Mouse (Mus musculus) hindbrain, embryonic 10.5 days (tissue): ENCODE measurements at regions not wholly inside any gene's neighbourhood (a gene's known extent, or its start where the extent isn't known, plus 50 kb on each side); places are given as distances from the start of the nearest gene placed in this dataset.

ENCODE experiments used
- DNase-seq: peaks from one replicate; pipeline ENCODE4 v3.0.0-alpha.2; 2017; ENCODE audit warnings: low spot score
- H3K27ac ChIP-seq: fragments of 300-500 bp; sonication (generic); 2 replicates; pipeline ENCODE4 v1.5.1; 2016; ENCODE audit warnings: mild to moderate bottlenecking, moderate library complexity
- H3K27me3 ChIP-seq: fragments of 300-500 bp; sonication (generic); 2 replicates; pipeline ENCODE4 v1.6.1; 2016; ENCODE audit warnings: mild to moderate bottlenecking; ENCODE audit not compliant: poor library complexity, insufficient read depth, severe bottlenecking
- H3K36me3 ChIP-seq: fragments of 300-500 bp; sonication (generic); 2 replicates; pipeline ENCODE4 v1.6.1; 2016; ENCODE audit warnings: mild to moderate bottlenecking, moderate library complexity
- H3K4me1 ChIP-seq: fragments of 300-500 bp; sonication (generic); replicated peaks from 2 replicates; pipeline ENCODE4 v1.6.1; 2016; ENCODE audit warnings: mild to moderate bottlenecking
- H3K4me3 ChIP-seq: fragments of 300-500 bp; sonication (generic); 2 replicates; pipeline ENCODE4 v1.5.1; 2016; ENCODE audit warnings: mild to moderate bottlenecking, moderate library complexity
- H3K9me3 ChIP-seq: fragments of 300-500 bp; sonication (generic); 2 replicates; pipeline ENCODE4 v1.6.1; 2016; ENCODE audit warnings: mild to moderate bottlenecking, moderate library complexity
- WGBS: fragments of 180-500 bp; shearing (Covaris S2); methylation state at CpG from one replicate; pipeline ENCODE4 v1.1.7; 2016; 5-methylcytosine and 5-hydroxymethylcytosine counted together

GRCm38 (mm10) chrX:142560209-142560912, 120.8 kb upstream of the Tmem164 start:
- no peak for DNase-seq
- H3K27me3 ChIP-seq = peaks cover 43% of the 10 kb centered on the region

DNA sequence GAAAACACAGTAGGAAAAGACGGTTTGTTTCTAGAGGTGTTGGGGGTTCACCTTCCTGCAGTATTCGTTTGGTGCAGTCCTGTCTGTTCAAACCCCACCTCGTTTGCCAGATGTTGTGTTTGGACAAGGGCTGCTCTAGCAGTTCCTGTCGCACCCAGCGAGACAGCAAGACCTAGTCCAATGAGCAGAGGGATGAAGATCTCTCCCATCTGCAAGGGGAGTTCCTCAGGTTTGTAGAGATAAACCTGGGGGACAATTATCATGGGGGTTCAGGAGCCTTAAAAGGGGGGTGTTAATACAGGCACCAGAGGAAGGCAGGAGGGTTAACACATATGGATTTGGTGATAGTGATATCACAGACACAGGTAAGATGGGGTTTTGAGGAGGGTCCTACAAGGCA, 119.4 kb upstream of the Tmem164 start:
- no peak for DNase-seq
- no peak overlapping the region for H3K4me3 ChIP-seq
- no peaks in the 10 kb centered on the region for H3K9me3 ChIP-seq
- H3K36me3 ChIP-seq = no peaks in the 10 kb centered on the region
- peaks cover 55% of the 10 kb centered on the region for H3K27me3 ChIP-seq
- no peaks in the 10 kb centered on the region for H3K4me1 ChIP-seq
- WGBS = 78% methylated on average over 5 of the region's 5 CpGs
- H3K27ac ChIP-seq = no peak overlapping the region

More at GRCm38 (mm10) chrX:142560209-142560912, 120.8 kb upstream of the Tmem164 start:
- H3K36me3 ChIP-seq = no peaks in the 10 kb centered on the region
- no peaks in the 10 kb centered on the region for H3K9me3 ChIP-seq
- H3K27ac ChIP-seq = no peak overlapping the region
- no peaks in the 10 kb centered on the region for H3K4me1 ChIP-seq
- H3K4me3 ChIP-seq = no peak overlapping the region
- 66% methylated on average over 2 of the region's 2 CpGs for WGBS

DNA sequence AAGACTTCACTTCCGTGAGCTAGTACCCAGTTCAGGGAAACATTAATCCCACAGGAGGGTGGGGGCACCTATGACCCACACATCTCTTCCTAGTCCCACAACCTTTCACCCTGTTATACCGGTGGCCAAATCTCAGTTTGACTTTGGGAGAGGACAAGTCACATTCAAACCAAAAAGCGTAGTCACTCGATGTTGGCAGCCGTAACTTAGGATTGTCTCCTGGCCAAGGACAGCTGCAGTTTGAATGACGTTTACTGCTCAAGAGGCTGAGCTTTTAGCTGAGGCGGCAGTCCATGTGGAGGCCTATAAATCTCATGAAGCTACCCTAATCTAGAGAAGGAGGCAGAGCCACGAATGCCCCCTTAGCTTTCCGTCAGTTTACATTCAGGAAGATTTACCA, 117.0 kb upstream of the Tmem164 start:
- H3K4me1 ChIP-seq = no peaks in the 10 kb centered on the region
- H3K27me3 ChIP-seq = peaks cover 55% of the 10 kb centered on the region
- no peaks in the 10 kb centered on the region for H3K36me3 ChIP-seq
- H3K9me3 ChIP-seq = no peaks in the 10 kb centered on the region
- no peak overlapping the region for H3K27ac ChIP-seq
- WGBS = 89% methylated on average over 9 of the region's 9 CpGs
- H3K4me3 ChIP-seq = no peak overlapping the region
- no peak for DNase-seq

- Histone ChIP-seq H3K9me3 (no peaks in the 10 kb centered on the region), H3K4me3 (no peak overlapping the region), H3K27ac (no peak overlapping the region), H3K4me1 (no peaks in the 10 kb centered on the region), H3K36me3 (no peaks in the 10 kb centered on the region), H3K27me3 (peaks cover 24% of the 10 kb centered on the region)
- DNase-seq = no peak
Measured at GRCm38 (mm10) chrX:142571772-142572171, 109.4 kb upstream of the Tmem164 start.

GRCm38 (mm10) chrX:142574022-142574421, 107.2 kb upstream of the Tmem164 start:
- no peak for DNase-seq
- Histone ChIP-seq H3K4me3 (no peak overlapping the region), H3K9me3 (no peaks in the 10 kb centered on the region), H3K36me3 (no peaks in the 10 kb centered on the region), H3K4me1 (no peaks in the 10 kb centered on the region), H3K27me3 (peaks cover 15% of the 10 kb centered on the region), H3K27ac (no peak overlapping the region)
- WGBS = 87% methylated on average over 4 of the region's 4 CpGs

GRCm38 (mm10) chrX:142574945-142575710, 106.1 kb upstream of the Tmem164 start:
- Histone ChIP-seq H3K4me3 (no peak overlapping the region), H3K27ac (no peak overlapping the region), H3K9me3 (no peaks in the 10 kb centered on the region), H3K27me3 (peaks cover 17% of the 10 kb centered on the region), H3K36me3 (no peaks in the 10 kb centered on the region), H3K4me1 (no peaks in the 10 kb centered on the region)
- no peak for DNase-seq
- WGBS = 65% methylated on average over 10 of the region's 10 CpGs

DNA sequence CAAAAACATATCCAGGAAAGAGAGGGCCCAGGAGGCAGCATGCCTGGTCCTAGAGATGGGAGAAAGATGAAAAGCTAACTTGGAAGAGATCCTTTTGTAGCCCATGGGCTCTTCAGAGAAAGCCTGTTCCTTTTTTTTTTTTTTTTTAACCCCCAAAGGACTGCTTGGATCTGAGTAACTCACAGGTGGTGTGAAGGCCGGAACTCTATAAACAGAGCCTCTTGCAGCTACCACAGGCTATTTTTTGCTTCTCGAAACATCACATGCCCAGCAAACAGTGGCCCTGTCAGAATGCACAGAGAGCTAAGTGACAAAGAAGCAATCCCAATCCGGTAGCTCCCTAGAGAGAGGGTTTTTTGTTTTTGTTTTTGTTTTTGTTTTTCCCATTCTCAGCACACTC, 105.1 kb upstream of the Tmem164 start:
- H3K36me3 ChIP-seq = no peaks in the 10 kb centered on the region
- WGBS = 73% methylated on average over 3 of the region's 3 CpGs
- DNase-seq = no peak
- no peaks in the 10 kb centered on the region for H3K9me3 ChIP-seq
- H3K27ac ChIP-seq = no peak overlapping the region
- no peaks in the 10 kb centered on the region for H3K4me1 ChIP-seq
- no peak overlapping the region for H3K4me3 ChIP-seq
- H3K27me3 ChIP-seq = peaks cover 22% of the 10 kb centered on the region

DNA sequence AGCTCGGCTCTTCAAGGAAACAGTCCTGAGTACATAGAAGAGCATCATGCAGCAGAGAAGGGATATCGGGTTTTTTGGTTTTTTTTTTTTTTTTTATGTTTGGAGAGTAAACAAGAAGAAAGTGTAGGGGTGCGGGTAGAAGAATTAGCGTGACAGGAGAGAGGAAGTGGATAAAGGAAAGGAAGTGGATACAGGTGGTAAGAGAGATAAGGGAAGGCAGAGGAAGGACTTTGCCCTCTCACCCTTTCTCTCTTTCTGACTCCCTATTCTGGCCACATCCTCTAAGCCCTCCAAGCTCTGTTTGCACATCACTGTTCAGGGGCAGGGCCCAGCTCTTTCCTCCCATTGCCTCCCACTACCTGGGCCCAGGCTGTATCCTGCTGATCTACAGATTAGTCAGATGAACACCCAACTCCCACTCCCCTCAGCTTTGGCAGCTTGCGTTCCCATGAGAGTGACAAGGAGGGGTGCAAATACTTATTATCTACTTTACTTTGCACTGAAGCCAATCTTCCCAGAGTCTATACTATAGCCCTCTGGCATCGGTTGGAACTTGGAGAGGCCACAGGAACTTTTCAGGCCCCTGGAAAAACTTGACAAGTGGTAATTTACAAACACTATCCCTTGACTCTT, 103.6 kb upstream of the Tmem164 start:
- WGBS = 78% methylated on average over 6 of the region's 6 CpGs
- Histone ChIP-seq H3K4me3 (no peak overlapping the region), H3K4me1 (no peaks in the 10 kb centered on the region), H3K36me3 (no peaks in the 10 kb centered on the region), H3K9me3 (no peaks in the 10 kb centered on the region), H3K27me3 (peaks cover 25% of the 10 kb centered on the region), H3K27ac (no peak overlapping the region)
- DNase-seq = no peak

- no peaks in the 10 kb centered on the region for H3K36me3 ChIP-seq
- peaks cover 28% of the 10 kb centered on the region for H3K27me3 ChIP-seq
- 81% methylated on average over 2 of the region's 2 CpGs for WGBS
- no peak overlapping the region for H3K4me3 ChIP-seq
- no peaks in the 10 kb centered on the region for H3K4me1 ChIP-seq
- H3K27ac ChIP-seq = no peak overlapping the region
- no peaks in the 10 kb centered on the region for H3K9me3 ChIP-seq
- DNase-seq = no peak
Measured at GRCm38 (mm10) chrX:142585281-142585680, 95.9 kb upstream of the Tmem164 start.

DNA sequence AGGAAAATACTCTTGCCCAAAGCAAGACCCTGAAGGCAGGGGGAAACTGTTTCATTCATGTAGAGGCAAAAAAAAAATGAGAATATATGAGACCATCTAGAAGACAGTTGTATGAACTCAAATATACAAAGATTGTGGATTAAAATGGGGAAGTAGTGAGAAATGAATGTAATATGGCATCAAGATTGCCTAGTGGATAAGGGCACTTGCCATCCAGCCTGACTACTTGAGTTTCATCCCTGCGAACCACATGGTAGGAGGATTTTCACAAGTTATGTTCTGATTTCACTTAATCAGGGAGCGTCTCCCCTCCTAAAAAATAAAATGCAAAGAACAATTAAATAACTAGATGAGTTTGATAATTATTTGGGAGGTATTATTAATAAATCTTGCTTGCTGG, 81.8 kb upstream of the Tmem164 start:
- Histone ChIP-seq H3K9me3 (no peaks in the 10 kb centered on the region), H3K4me1 (no peaks in the 10 kb centered on the region), H3K4me3 (no peak overlapping the region), H3K36me3 (no peaks in the 10 kb centered on the region), H3K27me3 (peaks cover 40% of the 10 kb centered on the region), H3K27ac (no peak overlapping the region)
- no peak for DNase-seq
- 87% methylated on average over 2 of the region's 2 CpGs for WGBS

DNA sequence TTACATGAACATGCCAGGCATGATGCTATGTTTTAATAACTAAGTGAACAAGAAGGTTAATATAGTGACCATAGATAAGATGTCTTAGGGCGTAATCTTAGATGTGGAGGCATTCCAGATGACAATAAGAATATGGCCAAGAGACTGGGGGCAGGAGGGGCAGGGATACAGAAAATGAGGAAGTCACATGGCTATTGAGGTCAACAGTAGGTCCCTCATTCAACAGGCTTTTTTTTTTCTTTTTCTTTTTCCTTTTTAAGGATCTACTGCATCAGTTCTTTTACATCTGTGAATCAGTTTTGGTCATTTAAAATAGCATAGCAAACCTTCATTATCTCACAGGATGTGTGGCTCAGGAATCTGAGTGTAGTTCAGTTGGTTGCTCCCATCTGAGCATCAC, 80.4 kb upstream of the Tmem164 start:
- 90% methylated on average over 1 of the region's 1 CpGs for WGBS
- no peak for DNase-seq
- Histone ChIP-seq H3K27me3 (peaks cover 34% of the 10 kb centered on the region), H3K4me3 (no peak overlapping the region), H3K4me1 (no peaks in the 10 kb centered on the region), H3K36me3 (no peaks in the 10 kb centered on the region), H3K27ac (no peak overlapping the region), H3K9me3 (no peaks in the 10 kb centered on the region)

- Histone ChIP-seq H3K27ac (no peak overlapping the region), H3K4me1 (no peaks in the 10 kb centered on the region), H3K9me3 (no peaks in the 10 kb centered on the region), H3K27me3 (peaks cover 55% of the 10 kb centered on the region), H3K4me3 (no peak overlapping the region), H3K36me3 (no peaks in the 10 kb centered on the region)
- DNase-seq = no peak
- 85% methylated on average over 3 of the region's 3 CpGs for WGBS
Measured at GRCm38 (mm10) chrX:142605088-142605487, 76.1 kb upstream of the Tmem164 start.

DNA sequence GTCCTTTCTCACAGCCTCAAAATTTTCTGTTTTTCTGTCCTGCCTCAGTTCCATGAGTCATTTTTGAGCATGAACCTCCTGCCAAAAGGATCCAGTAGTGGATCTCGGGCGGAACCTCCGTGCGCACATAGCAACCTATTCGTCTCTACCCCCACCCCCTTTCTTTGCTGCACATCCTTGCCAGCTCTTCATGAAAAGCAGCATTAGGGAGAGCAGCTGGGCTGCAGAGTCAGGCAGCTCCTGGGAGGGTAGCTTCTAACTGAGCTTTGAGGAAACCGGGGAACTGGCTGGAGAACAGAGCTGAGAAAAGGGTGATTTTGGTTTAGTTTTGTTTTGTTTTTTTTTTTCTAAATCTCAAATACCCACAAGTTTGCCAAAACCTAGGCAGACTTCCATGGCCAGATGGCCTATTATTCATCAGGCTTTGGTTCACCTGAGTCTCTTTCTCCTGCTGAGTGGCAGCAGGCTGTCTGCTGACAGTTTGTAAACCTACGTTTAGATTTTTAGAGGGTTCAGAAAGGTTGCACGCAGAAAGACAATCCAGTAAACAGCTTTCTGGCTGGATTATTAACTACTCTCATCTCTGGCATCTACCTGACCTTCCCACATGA, 74.5 kb upstream of the Tmem164 start:
- Histone ChIP-seq H3K27me3 (peaks cover 46% of the 10 kb centered on the region), H3K9me3 (no peaks in the 10 kb centered on the region), H3K36me3 (no peaks in the 10 kb centered on the region), H3K4me1 (no peaks in the 10 kb centered on the region), H3K27ac (no peak overlapping the region), H3K4me3 (no peak overlapping the region)
- WGBS = 86% methylated on average over 8 of the region's 8 CpGs
- DNase-seq = no peak
